Comparison of ENCODE assay signal across 7 mouse cellular contexts in genomic region chr8:121850018-121850417, GRCm38 (mm10). TPM values are rescaled to one million over a fixed set of nuclear protein-coding genes. Genes with fewer than 3 reads are reported as not detected.
DNase-seq lines count a peak whose midpoint lies in the region; ATAC-seq lines count a peak whose summit lies in the region.

No protein-coding gene starts in this region.

- no peaks in the 10 kb centered on the region for H3K27me3 ChIP-seq in embryonic facial prominence, embryonic 14.5 days (replicated peaks; ENCODE audit: control insufficient read depth, insufficient read depth, low read length)
- H3K27me3 ChIP-seq in heart, embryonic 10.5 days (ENCODE audit: insufficient read depth, poor library complexity, severe bottlenecking), result peaks cover 12% of the 10 kb centered on the region; the same call in 1 of the 2 replicates

- WGBS in embryonic facial prominence, embryonic 14.5 days, result 13% methylated on average over 6 of the region's 6 CpGs
- 14% methylated on average over 6 of the region's 6 CpGs for WGBS in heart, embryonic 10.5 days

- no peaks in the 10 kb centered on the region for H3K4me1 ChIP-seq in embryonic facial prominence, embryonic 14.5 days (ENCODE audit: control insufficient read depth, insufficient read depth, low read length)
- peaks cover 25% of the 10 kb centered on the region for H3K4me1 ChIP-seq in heart, embryonic 10.5 days

- 0 out of 2 replicates have a peak, but pooled peaks have one; percentile 41 for ATAC-seq in embryonic facial prominence, embryonic 14.5 days (ENCODE audit: low read depth)

- no peak overlapping the region for H3K4me3 ChIP-seq in embryonic facial prominence, embryonic 14.5 days (ENCODE audit: low read depth, low read length)
- H3K4me3 ChIP-seq in heart, embryonic 10.5 days, result no peak overlapping the region

- no peak overlapping the region for H3K27ac ChIP-seq in embryonic facial prominence, embryonic 14.5 days (replicated peaks; ENCODE audit: low read depth, low read length)
- H3K27ac ChIP-seq in heart, embryonic 10.5 days, result peak overlapping the region; percentile 80; the same call in 1 of the 2 replicates

- peak; percentile 81 for DNase-seq in MEL-GATA-1-ER (ENCODE audit: extremely low read depth, low read depth)
- peak; percentile 82 to 84 for DNase-seq in adrenal gland, postnatal 36 days
- DNase-seq in embryonic facial prominence, embryonic 14.5 days (ENCODE audit: low spot score), result peak; percentile 85
- DNase-seq in heart, embryonic 10.5 days (ENCODE audit: low spot score), result peak; percentile 86
- DNase-seq in layer of hippocampus, adult 9-11 months, result peak; percentile 68
- DNase-seq in lung, postnatal 10 days, result peak; percentile 82
- DNase-seq in skeletal muscle tissue, adult 2 months (ENCODE audit: low read depth, low spot score), result peak; percentile 53

- H3K36me3 ChIP-seq in embryonic facial prominence, embryonic 14.5 days (ENCODE audit: control insufficient read depth, insufficient read depth, low read length), result no peaks in the 10 kb centered on the region
- no peaks in the 10 kb centered on the region for H3K36me3 ChIP-seq in heart, embryonic 10.5 days

- no peak overlapping the region for H3K9ac ChIP-seq in embryonic facial prominence, embryonic 14.5 days (ENCODE audit: low read depth, low read length)

- no peak overlapping the region for H3K4me2 ChIP-seq in embryonic facial prominence, embryonic 14.5 days (ENCODE audit: low read depth, low read length)

- H3K9me3 ChIP-seq in embryonic facial prominence, embryonic 14.5 days (ENCODE audit: control insufficient read depth, low read length), result no peaks in the 10 kb centered on the region
- no peaks in the 10 kb centered on the region for H3K9me3 ChIP-seq in heart, embryonic 10.5 days

RNA-seq across cellular contexts. Expression of gene Klhdc4, which starts 20.6 kb away (rescaled TPM):
- 10 to 100 TPM; 22.7 to 23.1 TPM for total RNA-seq in adrenal gland, postnatal 36 days (2021)
- polyA plus RNA-seq in embryonic facial prominence, embryonic 14.5 days (2014; fragmentation: Nextera tagmentation; extraction: Ambion mirVana), result 25.6 and 31.7 TPM in 2 replicates
- 44.3 and 54.4 TPM in 2 replicates for polyA plus RNA-seq in heart, embryonic 10.5 days (2016; fragmentation: Nextera tagmentation; extraction: Ambion mirVana)

RNA-seq across cellular contexts. Expression of gene Slc7a5, which starts 57.5 kb away (rescaled TPM):
- total RNA-seq in adrenal gland, postnatal 36 days (2021), result 10 to 100 TPM; 41.6 to 64.0 TPM
- polyA plus RNA-seq in embryonic facial prominence, embryonic 14.5 days (2014; fragmentation: Nextera tagmentation; extraction: Ambion mirVana), result 28.8 and 29.6 TPM in 2 replicates
- polyA plus RNA-seq in heart, embryonic 10.5 days (2016; fragmentation: Nextera tagmentation; extraction: Ambion mirVana), result 18.7 and 20.9 TPM in 2 replicates
